Mouse (Mus musculus): ENCODE results near the gene Dock10. TPM values are rescaled to one million over a fixed set of nuclear protein-coding genes. Genes with fewer than 3 reads are reported as not detected.

Dock10 gene
- total and polyA plus RNA-seq, 2 experiments = 1.0 to 6.8 TPM

DNA sequence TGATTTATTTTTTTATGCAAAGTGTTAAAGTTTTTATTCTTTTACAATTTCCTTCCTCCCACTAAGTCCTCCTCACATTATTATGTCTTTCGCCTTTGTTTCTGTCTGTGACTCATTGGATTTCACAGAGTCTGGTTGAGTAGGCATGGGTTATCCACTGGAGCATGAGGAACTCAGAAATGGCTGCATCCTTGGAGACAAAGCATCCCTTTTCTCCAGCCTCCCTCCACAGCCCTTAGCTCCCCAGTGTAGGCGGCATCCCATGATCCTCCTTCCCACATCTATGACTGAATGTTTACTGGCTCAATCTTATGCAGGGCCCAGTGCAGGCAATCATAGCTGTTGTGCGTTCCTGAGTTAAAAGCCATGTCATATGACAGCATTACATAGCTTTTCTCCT lies 216.8 kb downstream of the Dock10 start:
- TF ChIP-seq POLR2A (IDR thresholded peaks at IDR 0.05; ENCODE audit: extremely low read depth, insufficient read depth, low read length) = no peak
- H3K9ac ChIP-seq (ENCODE audit: low read depth, low read length) = no peak overlapping the region
- peaks cover 1% of the 10 kb centered on the region; the same call in 1 of the 2 replicates for H3K36me3 ChIP-seq (ENCODE audit: control insufficient read depth, insufficient read depth, low read length)
- DNase-seq (ENCODE audit: extremely low read depth, low read depth, low spot score) = no peak
- no peaks in the 10 kb centered on the region for H3K79me2 ChIP-seq (ENCODE audit: control insufficient read depth, insufficient read depth, low read length)
- H3K4me1 ChIP-seq (ENCODE audit: control insufficient read depth, insufficient read depth, low read length) = no peaks in the 10 kb centered on the region
- H3K4me3 ChIP-seq (ENCODE audit: insufficient read depth, low read depth, low read length) = no peak overlapping the region
- 91% methylated on average over 3 of the region's 3 CpGs for WGBS
- H3K27me3 ChIP-seq (ENCODE audit: control insufficient read depth, insufficient read depth, low read length) = no peaks in the 10 kb centered on the region
- H3K27ac ChIP-seq (replicated peaks; ENCODE audit: insufficient read depth, low read depth, low read length) = no peak overlapping the region

DNA sequence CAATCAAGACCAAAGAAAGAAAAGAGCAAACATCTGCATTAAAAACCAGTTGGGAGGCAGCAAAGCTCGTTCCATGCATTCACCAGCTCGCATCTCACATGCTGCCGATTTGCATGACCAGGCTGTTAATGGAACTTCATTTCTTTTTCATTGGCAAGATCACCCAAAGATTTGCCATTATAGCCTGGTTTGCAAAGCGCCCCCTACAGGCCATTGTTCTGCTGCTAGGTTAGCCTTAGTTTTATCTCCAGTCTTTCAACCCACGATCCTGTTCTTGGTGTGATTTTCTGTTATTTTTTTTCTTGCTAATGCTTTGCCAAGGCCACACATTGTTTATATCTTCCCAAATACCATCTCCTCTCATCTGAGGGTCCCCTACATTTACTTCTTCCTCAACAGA lies 236.1 kb downstream of the Dock10 start:
- H3K36me3 ChIP-seq (ENCODE audit: control insufficient read depth, insufficient read depth, low read length) = no peaks in the 10 kb centered on the region
- no peak overlapping the region for H3K9ac ChIP-seq (ENCODE audit: low read depth, low read length)
- H3K27ac ChIP-seq (replicated peaks; ENCODE audit: insufficient read depth, low read depth, low read length) = no peak overlapping the region
- no peaks in the 10 kb centered on the region for H3K79me2 ChIP-seq (ENCODE audit: control insufficient read depth, insufficient read depth, low read length)
- H3K27me3 ChIP-seq (ENCODE audit: control insufficient read depth, insufficient read depth, low read length) = no peaks in the 10 kb centered on the region
- TF ChIP-seq POLR2A (IDR thresholded peaks at IDR 0.05; ENCODE audit: extremely low read depth, insufficient read depth, low read length) = no peak
- TF ChIP-seq CTCF (IDR thresholded peaks at IDR 0.05; ENCODE audit: low read depth, low read length) = peak; percentile 7; the same call in 1 of the 2 replicates
- no peak for DNase-seq (ENCODE audit: extremely low read depth, low read depth, low spot score)
- H3K4me1 ChIP-seq (ENCODE audit: control insufficient read depth, insufficient read depth, low read length) = no peaks in the 10 kb centered on the region
- 68% methylated on average over 5 of the region's 5 CpGs for WGBS
- no peak overlapping the region for H3K4me3 ChIP-seq (ENCODE audit: insufficient read depth, low read depth, low read length)

DNA sequence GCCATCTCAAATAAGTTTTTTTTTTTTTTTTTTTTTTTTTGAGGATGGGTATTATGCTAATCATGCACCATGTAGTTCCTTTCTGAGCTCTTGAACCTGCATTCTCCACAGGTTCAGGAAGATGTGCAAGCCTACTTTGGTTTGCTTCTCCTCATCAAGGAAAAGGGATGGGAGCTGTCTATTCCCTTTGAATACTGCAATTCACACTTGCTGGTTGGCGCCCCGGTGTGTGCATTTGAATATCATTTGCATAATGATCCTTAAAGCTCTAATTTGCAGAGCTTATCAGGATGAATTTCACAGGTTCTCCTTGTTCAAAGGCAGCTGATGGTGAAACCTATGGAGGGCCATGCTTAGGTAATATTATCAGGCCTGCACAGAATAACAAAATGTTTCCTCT lies 237.9 kb downstream of the Dock10 start:
- Histone ChIP-seq H3K27me3 (ENCODE audit: control insufficient read depth, insufficient read depth, low read length) (no peaks in the 10 kb centered on the region), H3K4me1 (ENCODE audit: control insufficient read depth, insufficient read depth, low read length) (no peaks in the 10 kb centered on the region), H3K9ac (ENCODE audit: low read depth, low read length) (no peak overlapping the region), H3K27ac (replicated peaks; ENCODE audit: insufficient read depth, low read depth, low read length) (no peak overlapping the region), H3K36me3 (ENCODE audit: control insufficient read depth, insufficient read depth, low read length) (no peaks in the 10 kb centered on the region), H3K79me2 (ENCODE audit: control insufficient read depth, insufficient read depth, low read length) (no peaks in the 10 kb centered on the region), H3K4me3 (ENCODE audit: insufficient read depth, low read depth, low read length) (no peak overlapping the region)
- 42% methylated on average over 2 of the region's 2 CpGs for WGBS
- TF ChIP-seq CTCF (IDR thresholded peaks at IDR 0.05; ENCODE audit: low read depth, low read length) = no peak
- TF ChIP-seq POLR2A (IDR thresholded peaks at IDR 0.05; ENCODE audit: extremely low read depth, insufficient read depth, low read length) = no peak
- DNase-seq (ENCODE audit: extremely low read depth, low read depth, low spot score) = no peak

DNA sequence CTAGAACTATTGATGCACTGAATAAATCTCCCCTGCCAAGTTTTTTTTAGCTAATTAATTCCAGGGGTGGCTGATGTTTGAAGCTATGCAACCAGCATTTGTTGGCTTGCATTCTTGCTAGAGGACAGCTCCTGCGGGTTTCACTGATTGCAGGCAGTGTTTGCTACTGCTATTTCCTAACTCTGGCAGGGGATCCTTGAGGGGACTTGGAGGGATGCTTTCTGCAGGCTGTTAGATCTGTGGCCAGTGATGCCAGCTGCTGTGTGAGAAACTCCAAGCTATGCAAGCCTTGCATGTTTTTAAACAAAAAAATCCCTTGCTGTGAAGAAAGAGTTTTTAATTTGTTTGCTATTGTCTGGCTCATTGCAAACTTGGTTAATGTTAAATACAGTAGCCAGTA lies 238.4 kb downstream of the Dock10 start:
- H3K27me3 ChIP-seq (ENCODE audit: control insufficient read depth, insufficient read depth, low read length) = no peaks in the 10 kb centered on the region
- no peaks in the 10 kb centered on the region for H3K4me1 ChIP-seq (ENCODE audit: control insufficient read depth, insufficient read depth, low read length)
- TF ChIP-seq CTCF (IDR thresholded peaks at IDR 0.05; ENCODE audit: low read depth, low read length) = no peak
- no peak for TF ChIP-seq POLR2A (IDR thresholded peaks at IDR 0.05; ENCODE audit: extremely low read depth, insufficient read depth, low read length)
- no peak overlapping the region for H3K27ac ChIP-seq (replicated peaks; ENCODE audit: insufficient read depth, low read depth, low read length)
- H3K9ac ChIP-seq (ENCODE audit: low read depth, low read length) = no peak overlapping the region
- H3K4me3 ChIP-seq (ENCODE audit: insufficient read depth, low read depth, low read length) = no peak overlapping the region
- 13% methylated on average over 1 of the region's 1 CpGs for WGBS
- H3K79me2 ChIP-seq (ENCODE audit: control insufficient read depth, insufficient read depth, low read length) = no peaks in the 10 kb centered on the region
- no peaks in the 10 kb centered on the region for H3K36me3 ChIP-seq (ENCODE audit: control insufficient read depth, insufficient read depth, low read length)
- DNase-seq (ENCODE audit: extremely low read depth, low read depth, low spot score) = no peak

DNA sequence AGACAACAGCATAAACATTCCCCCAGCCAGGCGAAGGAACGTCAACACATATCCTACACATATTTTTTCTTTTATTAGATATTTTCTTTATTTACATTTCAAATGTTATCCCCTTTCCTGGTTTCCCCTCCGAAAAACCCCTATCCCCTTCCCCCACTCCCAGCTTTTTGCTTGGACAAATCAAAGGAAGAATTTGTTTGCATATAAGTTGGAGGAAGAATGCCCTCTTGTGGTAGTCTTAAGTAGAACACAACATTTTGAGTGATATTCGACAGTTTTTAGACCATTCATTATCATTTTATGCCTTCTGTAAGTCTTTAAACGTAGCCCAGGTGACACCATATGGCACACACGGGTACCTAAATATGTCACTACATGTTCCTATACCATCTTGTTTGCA lies 242.5 kb downstream of the Dock10 start:
- Histone ChIP-seq H3K9ac (ENCODE audit: low read depth, low read length) (no peak overlapping the region), H3K27ac (replicated peaks; ENCODE audit: insufficient read depth, low read depth, low read length) (no peak overlapping the region), H3K4me1 (ENCODE audit: control insufficient read depth, insufficient read depth, low read length) (no peaks in the 10 kb centered on the region), H3K79me2 (ENCODE audit: control insufficient read depth, insufficient read depth, low read length) (no peaks in the 10 kb centered on the region), H3K36me3 (ENCODE audit: control insufficient read depth, insufficient read depth, low read length) (no peaks in the 10 kb centered on the region), H3K27me3 (ENCODE audit: control insufficient read depth, insufficient read depth, low read length) (no peaks in the 10 kb centered on the region), H3K4me3 (ENCODE audit: insufficient read depth, low read depth, low read length) (no peak overlapping the region)
- TF ChIP-seq POLR2A (IDR thresholded peaks at IDR 0.05; ENCODE audit: extremely low read depth, insufficient read depth, low read length) (no peak), CTCF (IDR thresholded peaks at IDR 0.05; ENCODE audit: low read depth, low read length) (no peak)
- DNase-seq (ENCODE audit: extremely low read depth, low read depth, low spot score) = peak; percentile 3
- WGBS = 45% methylated on average over 6 of the region's 6 CpGs

DNA sequence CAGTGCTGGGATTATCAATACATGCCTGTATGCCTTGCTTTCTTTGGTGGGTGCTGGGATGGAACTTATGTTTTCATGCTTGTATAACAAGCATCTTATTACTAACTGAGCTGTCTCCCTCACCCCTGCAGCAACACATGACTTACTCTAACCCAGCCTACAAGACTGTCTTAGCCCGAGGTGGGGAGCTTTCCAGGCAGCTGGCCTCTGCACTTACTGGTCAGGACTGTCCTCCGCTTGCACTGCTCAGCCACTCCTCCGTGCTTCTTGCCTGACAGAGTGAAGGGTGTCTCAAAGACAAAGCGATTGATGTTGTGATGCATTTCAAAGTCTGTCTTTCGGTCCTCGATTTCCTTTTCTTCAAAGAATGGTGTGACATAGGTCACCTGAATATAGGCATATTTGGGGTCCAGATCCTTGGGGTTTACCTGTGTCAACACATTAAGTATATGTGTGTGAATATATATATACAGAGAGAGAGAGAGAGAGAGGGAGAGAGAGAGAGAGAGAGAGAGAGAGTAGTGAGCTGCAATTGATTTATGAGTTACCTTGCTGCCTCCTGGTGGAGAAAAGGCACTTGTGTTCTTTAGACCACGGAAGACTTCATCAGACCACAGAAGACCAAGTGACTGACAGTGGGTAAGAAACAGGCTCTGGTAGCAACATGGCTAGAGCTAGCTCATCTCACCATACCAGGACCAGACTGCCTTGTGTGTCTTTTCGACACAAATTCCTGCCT lies 245.9 kb downstream of the Dock10 start:
- no peak for TF ChIP-seq POLR2A (IDR thresholded peaks at IDR 0.05; ENCODE audit: extremely low read depth, insufficient read depth, low read length)
- TF ChIP-seq CTCF (IDR thresholded peaks at IDR 0.05; ENCODE audit: low read depth, low read length) = no peak
- H3K4me1 ChIP-seq (ENCODE audit: control insufficient read depth, insufficient read depth, low read length) = no peaks in the 10 kb centered on the region
- no peak overlapping the region for H3K27ac ChIP-seq (replicated peaks; ENCODE audit: insufficient read depth, low read depth, low read length)
- H3K27me3 ChIP-seq (ENCODE audit: control insufficient read depth, insufficient read depth, low read length) = no peaks in the 10 kb centered on the region
- peak; percentile 6 for DNase-seq (ENCODE audit: extremely low read depth, low read depth, low spot score)
- 64% methylated on average over 8 of the region's 8 CpGs for WGBS
- no peak overlapping the region for H3K4me3 ChIP-seq (ENCODE audit: insufficient read depth, low read depth, low read length)
- no peaks in the 10 kb centered on the region for H3K36me3 ChIP-seq (ENCODE audit: control insufficient read depth, insufficient read depth, low read length)
- H3K9ac ChIP-seq (ENCODE audit: low read depth, low read length) = no peak overlapping the region
- H3K79me2 ChIP-seq (ENCODE audit: control insufficient read depth, insufficient read depth, low read length) = no peaks in the 10 kb centered on the region
